Mouse (Mus musculus): ENCODE measurements around the gene Krt16. TPM values are rescaled to one million over a fixed set of nuclear protein-coding genes. Genes with fewer than 3 reads are reported as not detected.

Gene Krt16
- not detected in 2 replicates for total RNA-seq (2014; fragmentation: Nextera tagmentation)
- not detected in 2 replicates for total RNA-seq (2017)

GRCm38 (mm10) chr11:100248852-100249465, at the start of gene Krt16:
Gene Krt16 (minus strand): TSS chr11:100248902.
- ATAC-seq (replicated peaks; ENCODE audit: poor library complexity, severe bottlenecking), result no peak

GRCm38 (mm10) chr11:100297801-100298200, 49.1 kb upstream of the Krt16 start:
- ATAC-seq (replicated peaks; ENCODE audit: poor library complexity, severe bottlenecking), result peak; percentile 33; the same call in 1 of the 2 replicates

GRCm38 (mm10) chr11:100295308-100295707, 46.6 kb upstream of the Krt16 start:
- peak; percentile 76 for ATAC-seq (replicated peaks; ENCODE audit: poor library complexity, severe bottlenecking)

- ATAC-seq (replicated peaks; ENCODE audit: poor library complexity, severe bottlenecking), result no peak
Observed at GRCm38 (mm10) chr11:100292884-100293283, 44.2 kb upstream of the Krt16 start.

- no peak for ATAC-seq (replicated peaks; ENCODE audit: poor library complexity, severe bottlenecking)
Observed at GRCm38 (mm10) chr11:100290235-100290634, 41.5 kb upstream of the Krt16 start.

GRCm38 (mm10) chr11:100288942-100289341, 40.2 kb upstream of the Krt16 start:
- ATAC-seq (replicated peaks; ENCODE audit: poor library complexity, severe bottlenecking), result no peak

GRCm38 (mm10) chr11:100287024-100287423, 38.3 kb upstream of the Krt16 start:
- no peak for ATAC-seq (replicated peaks; ENCODE audit: poor library complexity, severe bottlenecking)

- ATAC-seq (replicated peaks; ENCODE audit: poor library complexity, severe bottlenecking), result no peak
Observed at GRCm38 (mm10) chr11:100284988-100285387, 36.3 kb upstream of the Krt16 start.

GRCm38 (mm10) chr11:100282549-100282948, 33.8 kb upstream of the Krt16 start:
- ATAC-seq (replicated peaks; ENCODE audit: poor library complexity, severe bottlenecking), result peak; percentile 77

GRCm38 (mm10) chr11:100281596-100282544, 33.2 kb upstream of the Krt16 start:
- ATAC-seq (replicated peaks; ENCODE audit: poor library complexity, severe bottlenecking), result peak; percentile 64

GRCm38 (mm10) chr11:100278759-100279158, 30.1 kb upstream of the Krt16 start:
- ATAC-seq (replicated peaks; ENCODE audit: poor library complexity, severe bottlenecking), result no peak

- no peak for ATAC-seq (replicated peaks; ENCODE audit: poor library complexity, severe bottlenecking)
Observed at GRCm38 (mm10) chr11:100277726-100278480, 29.2 kb upstream of the Krt16 start.

- ATAC-seq (replicated peaks; ENCODE audit: poor library complexity, severe bottlenecking), result no peak
Observed at GRCm38 (mm10) chr11:100275466-100275865, 26.8 kb upstream of the Krt16 start.

- no peak for ATAC-seq (replicated peaks; ENCODE audit: poor library complexity, severe bottlenecking)
Observed at GRCm38 (mm10) chr11:100274719-100275118, 26.0 kb upstream of the Krt16 start.

- no peak for ATAC-seq (replicated peaks; ENCODE audit: poor library complexity, severe bottlenecking)
Observed at GRCm38 (mm10) chr11:100271878-100272277, 23.2 kb upstream of the Krt16 start.

- ATAC-seq (replicated peaks; ENCODE audit: poor library complexity, severe bottlenecking), result no peak
Observed at GRCm38 (mm10) chr11:100269821-100270332, 21.2 kb upstream of the Krt16 start, which contains the start of gene Krt42. Gene Krt42 (minus strand): TSS chr11:100269871.

- ATAC-seq (replicated peaks; ENCODE audit: poor library complexity, severe bottlenecking), result no peak
Observed at GRCm38 (mm10) chr11:100262058-100262980, 13.6 kb upstream of the Krt16 start.

- ATAC-seq (replicated peaks; ENCODE audit: poor library complexity, severe bottlenecking), result no peak
Observed at GRCm38 (mm10) chr11:100261235-100261605, 12.5 kb upstream of the Krt16 start.

- no peak for ATAC-seq (replicated peaks; ENCODE audit: poor library complexity, severe bottlenecking)
Observed at GRCm38 (mm10) chr11:100260514-100261234, 12.0 kb upstream of the Krt16 start, which contains the start of gene Krt17. Gene Krt17 (minus strand): TSS chr11:100261029.
